Mouse (Mus musculus): Measurements from ENCODE around the gene Gsdma2.

DNA sequence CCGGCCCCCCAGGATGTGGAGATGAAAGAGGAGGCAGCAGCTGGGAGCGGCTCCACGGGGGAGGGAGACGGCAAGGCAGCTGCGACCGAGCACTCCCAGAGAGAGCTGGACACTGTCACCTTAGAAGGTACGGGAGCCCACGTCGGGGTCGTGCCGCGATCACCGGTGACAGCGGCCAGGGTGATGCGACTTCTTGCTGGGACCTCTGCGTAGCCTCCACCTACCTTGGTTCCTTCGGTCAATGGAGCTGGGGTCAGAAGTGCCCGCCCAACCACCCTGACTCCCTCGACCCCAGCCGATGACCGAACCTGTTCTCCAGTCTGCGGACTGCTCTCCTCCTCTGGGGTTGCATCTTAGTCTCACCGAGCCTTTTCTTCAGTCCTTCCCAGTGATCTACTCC lies 36.3 kb downstream of the Gsdma2 start:
- no peak for TF ChIP-seq GATA1 (IDR thresholded peaks at IDR 0.05; ENCODE audit: borderline replicate concordance, low read length)
- no peak for TF ChIP-seq FLI1 (IDR thresholded peaks at IDR 0.05; ENCODE audit: low read length)

Measured in megakaryocyte, embryonic 14.5 days (primary cell).